Mouse (Mus musculus): Measurements from ENCODE around the gene Tnk2. TPM values are rescaled to one million over a fixed set of nuclear protein-coding genes. Genes with fewer than 3 reads are reported as not detected.

The Tnk2 gene
- polyA plus RNA-seq, 1 experiment, result 35.0 TPM

- Histone ChIP-seq H3K4me3 (no peak overlapping the region), H3ac (ENCODE audit: control insufficient read depth, insufficient read length) (no peak overlapping the region), H3K27me3 (ENCODE audit: control insufficient read depth, insufficient read depth, insufficient read length) (no peaks in the 10 kb centered on the region), H3K4me2 (ENCODE audit: low read depth) (no peak overlapping the region), H3K36me3 (ENCODE audit: control insufficient read depth, insufficient read depth) (no peaks in the 10 kb centered on the region), H3K79me2 (ENCODE audit: control insufficient read depth, insufficient read depth) (no peaks in the 10 kb centered on the region)
- TF ChIP-seq E2F4 (IDR thresholded peaks at IDR 0.05; ENCODE audit: insufficient read depth) (no peak), TCF3 (IDR thresholded peaks at IDR 0.05; ENCODE audit: insufficient read length, low read depth) (no peak), REST (IDR thresholded peaks at IDR 0.05; ENCODE audit: insufficient read depth, insufficient read length) (no peak), MYOD1 (IDR thresholded peaks at IDR 0.05; ENCODE audit: control insufficient read depth in 1 of 3, insufficient read length in 2 of 3, low read depth in 2 of 3) (no peak), SRF (IDR thresholded peaks at IDR 0.05; ENCODE audit: control insufficient read depth, insufficient read length, low read depth) (no peak), MAX (IDR thresholded peaks at IDR 0.05; ENCODE audit: low read depth) (no peak), CEBPB (IDR thresholded peaks at IDR 0.05; ENCODE audit: insufficient read depth, poor library complexity, severe bottlenecking) (no peak), USF1 (IDR thresholded peaks at IDR 0.05; ENCODE audit: low read depth) (no peak)
These were observed 63.6 kb downstream of the Tnk2 start for GRCm38 (mm10) chr16:32707111-32707823.

DNA sequence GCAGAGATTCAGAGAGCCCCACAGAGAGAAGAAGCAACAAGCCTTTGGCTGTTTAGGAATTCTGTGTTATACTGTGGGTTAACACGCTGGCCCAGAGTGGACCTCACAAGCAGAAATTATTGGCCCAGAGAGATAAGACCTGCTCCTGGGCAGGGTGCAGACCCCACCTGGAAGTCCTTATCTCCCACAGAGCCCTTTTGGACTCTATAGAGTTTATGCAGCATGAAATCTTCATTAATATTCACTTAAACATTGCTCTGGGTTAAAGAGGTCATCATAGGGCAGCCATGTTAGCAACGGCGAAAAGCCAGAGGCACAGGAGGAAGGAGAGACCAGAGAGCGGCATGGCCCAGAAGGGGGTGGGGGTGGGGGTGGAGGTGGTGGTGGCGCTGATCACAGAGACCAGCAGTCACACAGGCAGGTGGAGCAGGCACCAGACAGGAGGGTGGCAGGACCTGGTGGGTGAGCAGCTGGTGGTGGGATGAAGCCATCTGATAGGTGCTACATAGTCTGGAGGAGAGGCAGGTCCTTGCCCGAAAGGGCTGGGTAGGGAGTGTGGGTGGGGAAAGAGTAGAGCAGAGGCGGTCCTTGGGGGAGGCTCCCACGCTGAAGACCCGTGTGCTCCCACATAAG is 64.3 kb downstream of the Tnk2 start:
- TF ChIP-seq CEBPB (IDR thresholded peaks at IDR 0.05; ENCODE audit: insufficient read depth, poor library complexity, severe bottlenecking) (no peak), SRF (IDR thresholded peaks at IDR 0.05; ENCODE audit: control insufficient read depth, insufficient read length, low read depth) (no peak), USF1 (IDR thresholded peaks at IDR 0.05; ENCODE audit: low read depth) (no peak), MAX (IDR thresholded peaks at IDR 0.05; ENCODE audit: low read depth) (no peak), E2F4 (IDR thresholded peaks at IDR 0.05; ENCODE audit: insufficient read depth) (no peak)
- no peak overlapping the region for H3K4me2 ChIP-seq (ENCODE audit: low read depth)

GRCm38 (mm10) chr16:32708457-32709033 is 64.9 kb downstream of the Tnk2 start:
- H3K27me3 ChIP-seq (ENCODE audit: control insufficient read depth, insufficient read depth, insufficient read length), result no peaks in the 10 kb centered on the region
- H3K79me2 ChIP-seq (ENCODE audit: control insufficient read depth, insufficient read depth), result no peaks in the 10 kb centered on the region
- no peak for TF ChIP-seq CEBPB (IDR thresholded peaks at IDR 0.05; ENCODE audit: insufficient read depth, poor library complexity, severe bottlenecking)
- no peak for TF ChIP-seq TCF12 (IDR thresholded peaks at IDR 0.05; ENCODE audit: insufficient read depth, poor library complexity, severe bottlenecking)
- no peak for TF ChIP-seq SRF (IDR thresholded peaks at IDR 0.05; ENCODE audit: control insufficient read depth, insufficient read length, low read depth)
- TF ChIP-seq USF1 (IDR thresholded peaks at IDR 0.05; ENCODE audit: low read depth), result no peak
- TF ChIP-seq POLR2A (IDR thresholded peaks at IDR 0.05; ENCODE audit: insufficient read length, low read depth), result no peak
- no peak for TF ChIP-seq MYOG (IDR thresholded peaks at IDR 0.05; ENCODE audit: control insufficient read depth in 1 of 3, insufficient read depth in 1 of 3, insufficient read length in 2 of 3, low read depth in 2 of 3)
- no peak for TF ChIP-seq MAX (IDR thresholded peaks at IDR 0.05; ENCODE audit: low read depth)
- TF ChIP-seq REST (IDR thresholded peaks at IDR 0.05; ENCODE audit: insufficient read depth, insufficient read length), result no peak
- TF ChIP-seq TCF3 (IDR thresholded peaks at IDR 0.05; ENCODE audit: insufficient read length, low read depth), result no peak
- TF ChIP-seq MYOD1 (IDR thresholded peaks at IDR 0.05; ENCODE audit: control insufficient read depth in 1 of 3, insufficient read length in 2 of 3, low read depth in 2 of 3), result no peak
- H3K4me2 ChIP-seq (ENCODE audit: low read depth), result no peak overlapping the region
- no peaks in the 10 kb centered on the region for H3K36me3 ChIP-seq (ENCODE audit: control insufficient read depth, insufficient read depth)
- no peak overlapping the region for H3ac ChIP-seq (ENCODE audit: control insufficient read depth, insufficient read length)
- no peak overlapping the region for H3K4me3 ChIP-seq

More for the DNA sequence above, 64.3 kb downstream of the Tnk2 start:
- H3K79me2 ChIP-seq (ENCODE audit: control insufficient read depth, insufficient read depth), result no peaks in the 10 kb centered on the region
- no peak overlapping the region for H3K4me3 ChIP-seq
- H3K27me3 ChIP-seq (ENCODE audit: control insufficient read depth, insufficient read depth, insufficient read length), result no peaks in the 10 kb centered on the region
- no peak overlapping the region for H3ac ChIP-seq (ENCODE audit: control insufficient read depth, insufficient read length)
- H3K36me3 ChIP-seq (ENCODE audit: control insufficient read depth, insufficient read depth), result no peaks in the 10 kb centered on the region

DNA sequence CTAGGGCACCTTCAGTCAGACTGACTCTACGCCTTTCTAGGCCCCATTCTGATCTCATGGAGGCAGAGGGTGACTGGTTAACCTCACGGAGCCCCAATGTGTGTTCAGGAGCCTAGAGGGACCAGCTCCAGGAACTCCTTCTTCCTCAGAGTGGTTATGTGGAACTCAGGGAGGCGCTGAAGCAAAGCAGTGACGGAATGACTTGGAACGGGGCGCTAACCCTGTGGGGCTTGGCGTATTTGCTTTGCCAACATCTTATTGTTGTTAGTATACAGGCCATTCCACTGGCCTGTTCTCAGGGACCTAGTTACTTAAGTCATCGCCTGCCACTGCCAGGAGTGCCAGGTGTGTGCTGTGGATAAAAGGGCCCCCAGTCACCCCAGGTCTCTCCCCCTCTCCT is 65.4 kb downstream of the Tnk2 start:
- Histone ChIP-seq H3K4me3 (no peak overlapping the region), H3K4me2 (ENCODE audit: low read depth) (no peak overlapping the region)
- TF ChIP-seq USF1 (IDR thresholded peaks at IDR 0.05; ENCODE audit: low read depth), result no peak
- TF ChIP-seq CEBPB (IDR thresholded peaks at IDR 0.05; ENCODE audit: insufficient read depth, poor library complexity, severe bottlenecking), result no peak
- TF ChIP-seq E2F4 (IDR thresholded peaks at IDR 0.05; ENCODE audit: insufficient read depth), result no peak
- no peak for TF ChIP-seq POLR2AphosphoS2 (IDR thresholded peaks at IDR 0.05; ENCODE audit: insufficient read length, low read depth)
- no peak for TF ChIP-seq MAX (IDR thresholded peaks at IDR 0.05; ENCODE audit: low read depth)
- no peak for TF ChIP-seq MYOD1 (IDR thresholded peaks at IDR 0.05; ENCODE audit: control insufficient read depth in 1 of 3, insufficient read length in 2 of 3, low read depth in 2 of 3)
- no peak for TF ChIP-seq MYOG (IDR thresholded peaks at IDR 0.05; ENCODE audit: control insufficient read depth in 1 of 3, insufficient read depth in 1 of 3, insufficient read length in 2 of 3, low read depth in 2 of 3)
- no peak for TF ChIP-seq TCF12 (IDR thresholded peaks at IDR 0.05; ENCODE audit: insufficient read depth, poor library complexity, severe bottlenecking)
- TF ChIP-seq REST (IDR thresholded peaks at IDR 0.05; ENCODE audit: insufficient read depth, insufficient read length), result no peak
- no peak for TF ChIP-seq TCF3 (IDR thresholded peaks at IDR 0.05; ENCODE audit: insufficient read length, low read depth)
- no peak for TF ChIP-seq POLR2A (IDR thresholded peaks at IDR 0.05; ENCODE audit: insufficient read length, low read depth)
- TF ChIP-seq SRF (IDR thresholded peaks at IDR 0.05; ENCODE audit: control insufficient read depth, insufficient read length, low read depth), result no peak

More for the DNA sequence above, 65.4 kb downstream of the Tnk2 start:
- Histone ChIP-seq H3K79me2 (ENCODE audit: control insufficient read depth, insufficient read depth) (no peaks in the 10 kb centered on the region), H3ac (ENCODE audit: control insufficient read depth, insufficient read length) (no peak overlapping the region), H3K36me3 (ENCODE audit: control insufficient read depth, insufficient read depth) (no peaks in the 10 kb centered on the region), H3K27me3 (ENCODE audit: control insufficient read depth, insufficient read depth, insufficient read length) (no peaks in the 10 kb centered on the region)

Measured in myocyte (in vitro differentiated cells).